Mouse (Mus musculus) liver, adult 2 months (tissue): Measurements from ENCODE around the gene Pigm. TPM values are rescaled to one million over a fixed set of nuclear protein-coding genes. Genes with fewer than 3 reads are reported as not detected.

ENCODE experiments used
- DNase-seq: peaks from one replicate; pipeline ENCODE4 v3.0.0-alpha.2; 2011; ENCODE audit warnings: low read depth, low spot score; ENCODE audit errors: extremely low read depth
- H3K27ac ChIP-seq: fragments of 200-500 bp; replicated peaks from 2 replicates; pipeline ENCODE4 v1.5.1; 2012; ENCODE audit warnings: low read depth, mild to moderate bottlenecking, control low read depth, inconsistent platforms, low read length; ENCODE audit not compliant: insufficient read depth
- H3K27me3 ChIP-seq: fragments of 200-500 bp; 2 replicates; pipeline ENCODE4 v1.6.1; 2012; ENCODE audit warnings: mild to moderate bottlenecking, moderate library complexity, low read length, inconsistent platforms; ENCODE audit not compliant: control insufficient read depth, insufficient read depth
- H3K36me3 ChIP-seq: fragments of 200-500 bp; 2 replicates; pipeline ENCODE4 v1.6.1; 2012; ENCODE audit warnings: low read length, inconsistent platforms; ENCODE audit not compliant: control insufficient read depth, insufficient read depth
- H3K4me1 ChIP-seq: fragments of 200-500 bp; 2 replicates; pipeline ENCODE4 v1.6.1; 2011; ENCODE audit warnings: low read length; ENCODE audit not compliant: control insufficient read depth, insufficient read depth
- H3K4me3 ChIP-seq: fragments of 200-500 bp; 2 replicates; pipeline ENCODE4 v1.5.1; 2011; ENCODE audit warnings: low read depth, mild to moderate bottlenecking, control low read depth, low read length, moderate library complexity; ENCODE audit not compliant: insufficient read depth
- H3K79me2 ChIP-seq: fragments of 200-500 bp; 2 replicates; pipeline ENCODE4 v1.6.1; 2012; ENCODE audit warnings: inconsistent platforms, mild to moderate bottlenecking, low read length, moderate library complexity; ENCODE audit not compliant: control insufficient read depth, insufficient read depth
- H3K9ac ChIP-seq: fragments of 200-500 bp; 2 replicates; pipeline ENCODE4 v1.6.1; 2012; ENCODE audit warnings: low read depth, mild to moderate bottlenecking, control low read depth, inconsistent platforms, low read length
- CTCF ChIP-seq: fragments of 200-500 bp; IDR thresholded peaks from 2 replicates; pipeline ENCODE4 v1.5.1; 2011; ENCODE audit warnings: low read depth, low read length, control low read depth
- POLR2A ChIP-seq: fragments of 200-500 bp; IDR thresholded peaks from 2 replicates; pipeline ENCODE4 v1.6.1; 2011; ENCODE audit warnings: low read length, control low read depth; ENCODE audit not compliant: insufficient read depth; ENCODE audit errors: extremely low read depth
- WGBS: fragments of 180-500 bp; shearing (Covaris S2); methylation state at CpG from one replicate; pipeline ENCODE4 v1.1.7; 2018; 5-methylcytosine and 5-hydroxymethylcytosine counted together
- polyA plus RNA-seq: library from polyadenylated mRNA; depleted of rRNA; stranded (reverse); fragments of >200 nt; gene quantifications from 2 replicates; pipeline ENCODE4 v1.2.3, GENCODE M21; 2012
- total RNA-seq: library from RNA; depleted of rRNA; stranded (reverse); fragments of >200 nt; gene quantifications from 2 replicates; pipeline ENCODE4 v1.2.3, GENCODE M21; 2014

Pigm gene
- total and polyA plus RNA-seq, 2 experiments = 3.7 to 4.4 TPM

DNA sequence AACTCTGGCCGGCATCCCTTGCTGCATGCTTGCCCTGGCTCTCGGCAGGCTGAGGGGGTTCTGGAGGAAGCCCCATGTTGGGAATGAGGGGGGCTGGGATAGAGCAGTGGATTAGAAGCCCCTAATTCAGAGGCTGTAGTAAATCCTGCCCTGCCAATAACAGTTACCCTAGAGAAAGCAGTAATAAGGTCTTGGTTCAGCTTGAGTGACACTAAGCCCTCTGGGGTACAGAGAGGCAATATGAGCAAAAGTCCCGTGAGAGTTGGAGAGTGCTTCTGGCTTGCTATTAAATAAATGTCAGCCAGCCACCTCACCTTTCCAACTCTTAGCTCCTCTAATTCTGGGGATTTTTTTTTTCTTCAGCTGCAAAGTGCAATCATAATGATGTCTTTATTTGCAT, 21.0 kb upstream of the Pigm start:
- no peak for DNase-seq
- 67% methylated on average over 3 of the region's 3 CpGs for WGBS
- no peaks in the 10 kb centered on the region for H3K36me3 ChIP-seq
- H3K4me1 ChIP-seq = no peaks in the 10 kb centered on the region
- H3K79me2 ChIP-seq = no peaks in the 10 kb centered on the region
- H3K4me3 ChIP-seq = no peak overlapping the region
- H3K27ac ChIP-seq = no peak overlapping the region
- TF ChIP-seq POLR2A (no peak), CTCF (no peak)
- H3K27me3 ChIP-seq = peaks cover 3% of the 10 kb centered on the region
- H3K9ac ChIP-seq = no peak overlapping the region

DNA sequence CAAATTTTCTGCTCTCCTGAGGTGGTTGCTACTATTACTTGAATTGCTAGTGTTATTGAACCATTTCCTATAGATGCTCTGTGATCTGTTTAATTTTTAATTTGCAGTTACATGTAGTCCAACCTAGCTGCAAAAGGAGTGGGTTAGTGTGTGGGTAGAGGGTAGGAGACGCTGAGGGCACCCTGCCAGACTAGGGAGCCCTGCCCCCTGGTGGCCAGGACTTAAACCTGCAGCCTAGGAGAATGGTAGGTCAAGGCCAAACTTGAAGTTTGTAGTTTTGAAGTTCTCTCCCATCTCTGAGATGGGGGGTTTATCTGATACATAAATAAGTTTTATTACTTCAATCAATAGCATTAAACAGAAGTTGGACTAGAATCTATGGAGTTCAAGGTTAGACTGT, 18.8 kb upstream of the Pigm start:
- no peak for DNase-seq
- Histone ChIP-seq H3K36me3 (no peaks in the 10 kb centered on the region), H3K9ac (no peak overlapping the region), H3K27ac (no peak overlapping the region), H3K4me3 (no peak overlapping the region), H3K27me3 (no peaks in the 10 kb centered on the region; the same call in 1 of the 2 replicates), H3K4me1 (no peaks in the 10 kb centered on the region), H3K79me2 (no peaks in the 10 kb centered on the region)
- TF ChIP-seq POLR2A = no peak
- peak; percentile 93 for TF ChIP-seq CTCF
- WGBS = 0% methylated on average over 1 of the region's 1 CpGs

DNA sequence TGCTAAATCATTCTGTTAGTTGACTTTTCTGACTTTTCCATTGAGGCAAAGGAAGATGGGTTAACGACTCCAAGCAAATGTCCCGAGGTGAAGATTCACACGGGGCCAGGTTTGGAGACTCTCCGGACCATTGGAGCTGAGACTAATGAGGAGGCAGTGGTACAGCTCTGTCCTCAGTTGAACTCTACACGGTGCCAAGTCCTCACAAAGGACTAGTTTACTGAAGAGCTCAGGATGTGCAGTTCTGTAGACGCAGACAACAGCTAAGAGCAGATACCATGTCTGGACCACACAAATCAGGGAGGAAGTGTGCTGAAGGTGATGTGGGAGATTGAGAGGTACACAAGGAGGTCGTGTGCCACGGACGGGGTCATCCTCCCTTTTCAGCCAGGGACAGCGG, 18.0 kb upstream of the Pigm start:
- no peak for DNase-seq
- Histone ChIP-seq H3K36me3 (no peaks in the 10 kb centered on the region), H3K4me1 (no peaks in the 10 kb centered on the region), H3K9ac (no peak overlapping the region), H3K27me3 (no peaks in the 10 kb centered on the region), H3K27ac (no peak overlapping the region), H3K4me3 (no peak overlapping the region), H3K79me2 (no peaks in the 10 kb centered on the region)
- TF ChIP-seq CTCF (no peak), POLR2A (no peak)
- WGBS = 68% methylated on average over 10 of the region's 10 CpGs

DNA sequence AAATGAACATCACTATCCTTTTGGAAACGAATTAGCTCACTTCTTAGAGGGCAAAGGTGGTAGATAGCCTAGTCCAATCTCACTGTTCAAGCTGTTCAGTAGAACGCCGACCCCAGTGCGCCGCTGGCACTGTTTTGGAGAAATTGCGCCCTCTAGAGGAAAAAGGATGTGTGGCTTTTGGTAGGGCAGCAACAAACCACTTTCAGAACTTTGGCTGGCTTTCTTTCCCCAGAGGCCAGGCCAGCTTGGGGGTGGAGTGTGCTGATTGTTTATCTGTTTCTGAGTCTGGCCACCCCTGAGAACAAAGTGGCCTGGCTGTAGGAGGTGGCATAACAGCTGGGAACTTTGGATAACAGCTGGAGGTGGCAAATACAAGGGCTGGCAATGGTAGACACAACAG, 11.7 kb upstream of the Pigm start:
- peak; percentile 79 for TF ChIP-seq CTCF
- TF ChIP-seq POLR2A = no peak
- Histone ChIP-seq H3K4me3 (no peak overlapping the region), H3K27ac (no peak overlapping the region), H3K27me3 (no peaks in the 10 kb centered on the region), H3K36me3 (no peaks in the 10 kb centered on the region), H3K4me1 (peaks cover 3% of the 10 kb centered on the region; the same call in 1 of the 2 replicates), H3K79me2 (no peaks in the 10 kb centered on the region), H3K9ac (no peak overlapping the region)
- peak; percentile 79 for DNase-seq
- 11% methylated on average over 6 of the region's 6 CpGs for WGBS

DNA sequence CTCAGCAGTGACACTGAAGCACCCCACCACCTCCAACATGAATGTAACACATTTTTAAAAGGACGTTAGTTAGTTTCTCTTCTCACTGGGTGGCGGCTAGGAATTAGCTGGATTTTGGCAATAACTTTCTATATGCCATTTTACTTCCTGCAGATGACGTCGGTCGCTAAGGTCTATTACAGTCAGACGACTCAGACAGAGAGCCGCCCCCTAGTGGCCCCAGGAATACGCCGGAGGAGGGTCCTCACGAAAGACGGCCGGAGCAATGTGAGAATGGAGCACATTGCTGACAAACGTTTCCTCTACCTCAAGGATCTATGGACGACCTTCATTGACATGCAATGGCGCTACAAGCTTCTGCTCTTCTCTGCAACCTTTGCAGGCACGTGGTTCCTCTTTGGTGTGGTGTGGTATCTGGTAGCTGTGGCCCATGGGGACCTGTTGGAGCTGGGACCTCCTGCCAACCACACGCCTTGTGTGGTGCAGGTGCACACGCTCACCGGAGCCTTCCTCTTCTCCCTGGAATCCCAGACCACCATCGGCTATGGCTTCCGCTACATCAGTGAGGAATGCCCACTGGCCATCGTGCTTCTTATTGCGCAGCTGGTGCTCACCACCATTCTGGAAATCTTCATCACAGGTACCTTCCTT, 7.5 kb upstream of the Pigm start:
- TF ChIP-seq POLR2A = no peak
- TF ChIP-seq CTCF = peak; percentile 50
- no peaks in the 10 kb centered on the region for H3K79me2 ChIP-seq
- DNase-seq = no peak

DNA sequence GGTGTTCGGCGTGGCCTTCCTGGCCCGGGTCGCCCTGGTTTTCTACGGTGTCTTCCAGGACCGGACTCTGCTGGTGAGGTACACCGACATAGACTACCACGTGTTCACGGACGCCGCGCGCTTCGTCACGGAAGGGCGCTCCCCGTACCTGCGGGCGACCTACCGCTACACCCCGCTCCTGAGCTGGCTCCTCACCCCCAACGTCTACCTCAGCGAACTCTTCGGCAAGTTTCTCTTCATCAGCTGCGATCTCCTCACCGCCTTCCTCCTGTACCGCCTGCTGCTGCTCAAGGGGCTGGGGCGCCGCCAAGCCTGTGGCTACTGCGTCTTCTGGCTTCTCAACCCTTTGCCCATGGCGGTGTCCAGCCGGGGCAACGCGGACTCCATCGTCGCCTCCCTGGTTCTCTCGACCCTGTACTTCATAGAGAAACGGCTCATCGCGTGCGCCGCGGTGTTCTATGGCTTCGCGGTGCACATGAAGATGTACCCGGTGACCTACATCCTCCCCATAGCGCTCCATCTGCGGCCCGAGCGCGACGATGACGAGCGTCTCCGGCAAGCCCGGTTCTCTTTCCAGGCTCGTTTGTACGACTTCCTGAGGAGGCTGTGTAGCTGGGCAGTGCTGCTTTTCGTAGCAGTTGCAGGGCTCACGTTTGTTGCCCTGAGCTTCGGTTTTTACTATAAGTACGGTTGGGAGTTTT, 562 bp downstream of the Pigm start:
- Histone ChIP-seq H3K36me3 (peaks cover 7% of the 10 kb centered on the region), H3K79me2 (peaks cover 6% of the 10 kb centered on the region; the same call in 1 of the 2 replicates), H3K4me1 (peaks cover 3% of the 10 kb centered on the region; the same call in 1 of the 2 replicates), H3K4me3 (peak overlapping the region; percentile 78), H3K27me3 (no peaks in the 10 kb centered on the region), H3K27ac (peak overlapping the region; percentile 13), H3K9ac (peak overlapping the region; percentile 71)
- WGBS = 2% methylated on average over 62 of the region's 62 CpGs
- no peak for DNase-seq
- TF ChIP-seq CTCF = no peak
- TF ChIP-seq POLR2A = no peak

More for the DNA sequence above, 7.5 kb upstream of the Pigm start:
- 29% methylated on average over 23 of the region's 23 CpGs for WGBS
- Histone ChIP-seq H3K36me3 (no peaks in the 10 kb centered on the region), H3K4me1 (peaks cover 3% of the 10 kb centered on the region; the same call in 1 of the 2 replicates), H3K27me3 (no peaks in the 10 kb centered on the region), H3K4me3 (no peak overlapping the region), H3K9ac (no peak overlapping the region), H3K27ac (no peak overlapping the region)
